Mouse (Mus musculus) stomach, embryonic 14.5 days (tissue): ENCODE measurements around the gene Rnf41. TPM values are rescaled to one million over a fixed set of nuclear protein-coding genes. Genes with fewer than 3 reads are reported as not detected.

Experiments used
- ATAC-seq: fragments of 200-750 bp; cut with Nextera tagmentation; 2 replicates; pipeline ENCODE4 v1.8.0; 2017; ENCODE audit warnings: low read depth, moderate TSS enrichment; ENCODE audit not compliant: insufficient number of reproducible peaks, insufficient read depth, low FRiP score
- H3K27ac ChIP-seq: fragments of 300-500 bp; sonication (generic); 2 replicates; pipeline ENCODE4 v1.5.1; 2014; ENCODE audit warnings: mild to moderate bottlenecking, low read length, moderate library complexity, mixed read lengths
- H3K27me3 ChIP-seq: fragments of 300-500 bp; sonication (generic); 2 replicates; pipeline ENCODE4 v1.6.1; 2014; ENCODE audit warnings: low read length, control low read depth, mixed read lengths; ENCODE audit not compliant: control insufficient read depth, insufficient read depth
- H3K36me3 ChIP-seq: fragments of 300-500 bp; sonication (generic); 2 replicates; pipeline ENCODE4 v1.6.1; 2014; ENCODE audit warnings: mild to moderate bottlenecking, control low read depth, low read length, moderate library complexity, mixed read lengths; ENCODE audit not compliant: control insufficient read depth, insufficient read depth
- H3K4me1 ChIP-seq: fragments of 300-500 bp; sonication (generic); 2 replicates; pipeline ENCODE4 v1.6.1; 2014; ENCODE audit warnings: low read length, control low read depth, mixed read lengths; ENCODE audit not compliant: control insufficient read depth, insufficient read depth
- H3K4me2 ChIP-seq: fragments of 300-500 bp; sonication (generic); replicated peaks from 2 replicates; pipeline ENCODE4 v1.6.1; 2014; ENCODE audit warnings: low read depth, low read length, control low read depth
- H3K4me3 ChIP-seq: fragments of 300-500 bp; sonication (generic); 2 replicates; pipeline ENCODE4 v1.5.1; 2014; ENCODE audit warnings: low read depth, low read length, control low read depth
- H3K9ac ChIP-seq: fragments of 300-500 bp; sonication (generic); replicated peaks from 2 replicates; pipeline ENCODE4 v1.6.1; 2014; ENCODE audit warnings: low read depth, mild to moderate bottlenecking, control low read depth, low read length, moderate library complexity, mixed read lengths
- H3K9me3 ChIP-seq: fragments of 300-500 bp; sonication (generic); 2 replicates; pipeline ENCODE4 v1.6.1; 2016; ENCODE audit warnings: low read depth, low read length, control low read depth; ENCODE audit not compliant: control insufficient read depth
- WGBS: fragments of 180-500 bp; shearing (Covaris S2); extraction: QIAGEN DNeasy Blood & Tissue Kit; methylation state at CpG from one replicate; pipeline ENCODE4 v1.1.7; 2014; 5-methylcytosine and 5-hydroxymethylcytosine counted together
- polyA plus RNA-seq: library from polyadenylated mRNA; unstranded; fragments of >200 nt; fragmentation: Nextera tagmentation; extraction: Ambion mirVana; gene quantifications from 2 replicates; pipeline ENCODE4 v1.2.1, GENCODE M21; 2014

Gene Rnf41
- polyA plus RNA-seq, 1 experiment from 2014 or later: 31.9 TPM

DNA sequence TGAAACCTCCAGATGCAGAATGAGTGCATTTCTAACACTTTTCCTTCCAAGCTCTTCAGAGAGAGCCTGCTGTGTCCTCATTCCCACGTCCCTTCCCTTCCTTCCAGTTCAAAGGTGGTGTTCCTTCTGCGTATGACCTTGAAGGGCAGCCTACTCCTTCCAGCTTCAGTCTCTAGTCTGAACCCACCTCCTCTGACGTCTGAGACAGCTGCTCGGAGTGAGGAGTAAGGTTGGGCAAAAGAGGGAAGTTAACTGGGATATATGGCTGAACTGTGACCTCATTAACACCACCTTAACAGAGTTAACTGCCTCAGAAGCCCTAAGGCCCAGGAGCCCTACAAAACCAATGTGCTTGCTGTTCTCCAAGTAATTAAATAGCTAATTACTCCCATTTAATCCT lies 40.9 kb upstream of the Rnf41 start:
- no peak for ATAC-seq
- H3K4me3 ChIP-seq: no peak overlapping the region
- no peaks in the 10 kb centered on the region for H3K36me3 ChIP-seq
- peaks cover 8% of the 10 kb centered on the region; the same call in 1 of the 2 replicates for H3K4me1 ChIP-seq
- no peak overlapping the region for H3K9ac ChIP-seq
- no peak overlapping the region for H3K27ac ChIP-seq
- no peaks in the 10 kb centered on the region for H3K27me3 ChIP-seq
- no peaks in the 10 kb centered on the region for H3K9me3 ChIP-seq
- H3K4me2 ChIP-seq: no peak overlapping the region
- WGBS: 50% methylated on average over 4 of the region's 4 CpGs

- H3K36me3 ChIP-seq: no peaks in the 10 kb centered on the region
- H3K4me3 ChIP-seq: no peak overlapping the region
- H3K9ac ChIP-seq: no peak overlapping the region
- no peaks in the 10 kb centered on the region for H3K9me3 ChIP-seq
- no peak for ATAC-seq
- WGBS: 81% methylated on average over 5 of the region's 5 CpGs
- H3K27ac ChIP-seq: no peak overlapping the region
- no peak overlapping the region for H3K4me2 ChIP-seq
- H3K27me3 ChIP-seq: no peaks in the 10 kb centered on the region
- H3K4me1 ChIP-seq: peaks cover 15% of the 10 kb centered on the region; the same call in 1 of the 2 replicates
These were observed 39.3 kb upstream of the Rnf41 start for GRCm38 (mm10) chr10:128372142-128372541.

DNA sequence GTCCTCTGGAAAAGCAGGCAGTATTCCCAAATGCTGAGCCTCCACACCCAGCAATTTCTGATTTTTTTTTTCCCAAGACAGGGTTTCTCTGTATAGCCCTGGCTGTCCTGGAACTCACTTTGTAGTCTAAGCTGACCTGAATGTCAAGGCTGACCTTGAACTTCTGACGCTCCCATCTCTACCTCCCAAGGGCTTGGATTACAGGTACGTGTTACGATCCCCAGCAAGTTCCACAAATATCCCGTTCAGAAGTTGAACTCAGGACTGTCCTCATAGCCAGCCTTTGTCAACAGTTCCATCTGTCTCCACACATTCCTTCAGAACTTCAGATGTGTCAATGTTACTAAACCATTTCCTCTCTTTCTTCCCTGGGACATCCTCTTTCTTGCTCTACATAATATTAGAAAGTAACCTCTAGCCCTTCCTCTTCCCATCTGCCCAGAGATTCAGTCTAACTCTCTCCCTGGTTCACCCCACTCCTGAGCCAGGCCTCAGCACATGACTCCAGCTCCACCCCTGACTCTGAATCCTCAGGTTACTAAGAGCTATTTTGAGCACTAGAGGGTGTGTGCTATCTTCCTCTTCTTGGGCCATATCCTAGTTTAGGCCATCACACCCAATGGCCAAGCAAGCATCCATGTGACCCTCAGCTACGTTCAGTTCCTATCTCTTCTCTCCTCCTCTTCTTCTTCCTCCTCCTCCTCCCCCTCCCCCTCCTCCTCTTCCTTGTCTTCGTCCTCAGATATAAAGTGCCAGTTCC lies 38.3 kb upstream of the Rnf41 start:
- Histone ChIP-seq H3K9me3 (no peaks in the 10 kb centered on the region), H3K4me3 (no peak overlapping the region), H3K27ac (no peak overlapping the region), H3K4me2 (no peak overlapping the region), H3K36me3 (no peaks in the 10 kb centered on the region), H3K4me1 (peaks cover 12% of the 10 kb centered on the region), H3K9ac (no peak overlapping the region), H3K27me3 (no peaks in the 10 kb centered on the region)
- no peak for ATAC-seq
- 84% methylated on average over 6 of the region's 6 CpGs for WGBS

DNA sequence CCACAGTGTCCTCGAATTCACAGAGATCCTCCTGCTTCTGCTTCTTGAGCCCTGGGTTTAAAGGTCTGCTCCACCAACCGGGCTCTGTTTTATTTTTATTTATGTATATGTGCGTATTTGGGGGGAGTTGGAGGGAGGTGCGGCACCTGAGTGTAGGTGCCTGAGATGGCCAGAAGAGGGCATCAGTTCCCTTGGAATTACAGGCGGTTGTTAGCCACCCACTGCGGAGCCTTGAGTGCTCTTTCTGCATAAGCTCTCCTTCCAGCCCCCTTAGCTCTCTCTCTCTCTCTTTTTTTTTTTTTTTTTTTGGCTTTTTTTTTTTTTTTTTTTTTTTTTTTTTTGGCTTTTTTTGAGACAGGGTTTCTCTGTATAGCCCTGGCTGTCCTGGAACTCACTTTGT lies 37.1 kb upstream of the Rnf41 start:
- no peak for ATAC-seq
- Histone ChIP-seq H3K9ac (no peak overlapping the region), H3K27me3 (no peaks in the 10 kb centered on the region), H3K9me3 (no peaks in the 10 kb centered on the region), H3K4me2 (no peak overlapping the region), H3K4me1 (peaks cover 20% of the 10 kb centered on the region), H3K36me3 (peaks cover 7% of the 10 kb centered on the region; the same call in 1 of the 2 replicates), H3K27ac (no peak overlapping the region), H3K4me3 (no peak overlapping the region)
- 82% methylated on average over 6 of the region's 6 CpGs for WGBS

GRCm38 (mm10) chr10:128376099-128376454 lies 35.4 kb upstream of the Rnf41 start:
- peaks cover 20% of the 10 kb centered on the region for H3K4me1 ChIP-seq
- 49% methylated on average over 4 of the region's 4 CpGs for WGBS

GRCm38 (mm10) chr10:128376455-128377211 lies 34.8 kb upstream of the Rnf41 start, which contains the start of gene Ankrd52:
TSS of gene Ankrd52 (plus strand) at chr10:128377115.
- Histone ChIP-seq H3K27me3 (no peaks in the 10 kb centered on the region), H3K9me3 (no peaks in the 10 kb centered on the region), H3K4me3 (peak within 1 kb of the TSS; percentile 100), H3K9ac (peak within 1 kb of the TSS; percentile 97), H3K4me1 (peaks cover 20% of the 10 kb centered on the region), H3K36me3 (peaks cover 27% of the 10 kb centered on the region), H3K27ac (peak within 1 kb of the TSS; percentile 96), H3K4me2 (peak within 1 kb of the TSS; percentile 69)
- ATAC-seq: peak; percentile 94
- WGBS: under 1% methylated on average over 61 of the region's 73 CpGs

More at GRCm38 (mm10) chr10:128376099-128376454, 35.4 kb upstream of the Rnf41 start:
- Histone ChIP-seq H3K9me3 (no peaks in the 10 kb centered on the region), H3K36me3 (peaks cover 23% of the 10 kb centered on the region; the same call in 1 of the 2 replicates), H3K4me3 (0 out of 2 replicates have a peak overlapping the region, but pooled peaks have one; percentile 100), H3K9ac (peak overlapping the region; percentile 97), H3K27me3 (no peaks in the 10 kb centered on the region), H3K4me2 (peak overlapping the region; percentile 69), H3K27ac (peak overlapping the region; percentile 96)
- ATAC-seq: no peak

- peak overlapping the region; percentile 96 for H3K27ac ChIP-seq
- H3K4me1 ChIP-seq: peaks cover 20% of the 10 kb centered on the region
- ATAC-seq: peak; percentile 72
- H3K4me3 ChIP-seq: peak overlapping the region; percentile 100
- H3K36me3 ChIP-seq: peaks cover 34% of the 10 kb centered on the region
- no peaks in the 10 kb centered on the region for H3K9me3 ChIP-seq
- peak overlapping the region; percentile 69 for H3K4me2 ChIP-seq
- no peaks in the 10 kb centered on the region for H3K27me3 ChIP-seq
- WGBS: under 1% methylated on average over 43 of the region's 47 CpGs
- H3K9ac ChIP-seq: peak overlapping the region; percentile 97
These were observed 34.1 kb upstream of the Rnf41 start for GRCm38 (mm10) chr10:128377222-128377939.

DNA sequence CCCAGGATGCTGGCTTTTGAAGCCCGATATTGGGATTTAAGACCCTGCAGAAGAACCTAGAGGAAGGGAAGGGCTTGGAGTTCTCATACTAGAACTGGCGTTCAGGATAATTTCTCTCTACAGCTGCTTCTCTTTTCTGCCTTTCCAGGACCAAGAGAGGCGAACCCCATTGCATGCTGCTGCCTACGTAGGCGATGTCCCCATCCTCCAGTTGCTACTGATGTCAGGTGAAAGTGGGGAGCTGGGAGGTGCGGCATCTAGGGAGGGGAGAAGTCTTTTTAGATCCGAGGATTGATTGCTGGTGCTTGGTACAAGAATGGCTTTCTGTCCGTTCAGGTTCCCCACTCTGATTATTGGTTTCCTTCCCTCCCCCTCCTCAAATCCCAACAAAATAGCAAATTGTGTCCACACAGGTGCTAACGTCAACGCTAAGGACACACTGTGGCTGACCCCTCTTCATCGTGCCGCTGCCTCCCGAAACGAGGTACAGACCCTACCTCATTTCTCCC lies 33.5 kb upstream of the Rnf41 start:
- ATAC-seq: no peak
- peaks cover 20% of the 10 kb centered on the region for H3K4me1 ChIP-seq
- peaks cover 40% of the 10 kb centered on the region for H3K36me3 ChIP-seq
- H3K9ac ChIP-seq: peak overlapping the region; percentile 97
- peak overlapping the region; percentile 69 for H3K4me2 ChIP-seq
- WGBS: 47% methylated on average over 14 of the region's 14 CpGs
- peak overlapping the region; percentile 100 for H3K4me3 ChIP-seq
- no peaks in the 10 kb centered on the region for H3K27me3 ChIP-seq
- H3K9me3 ChIP-seq: no peaks in the 10 kb centered on the region
- peak overlapping the region; percentile 96 for H3K27ac ChIP-seq
